Mouse (Mus musculus): ENCODE data around the gene Vsir.

Vsir gene

DNA sequence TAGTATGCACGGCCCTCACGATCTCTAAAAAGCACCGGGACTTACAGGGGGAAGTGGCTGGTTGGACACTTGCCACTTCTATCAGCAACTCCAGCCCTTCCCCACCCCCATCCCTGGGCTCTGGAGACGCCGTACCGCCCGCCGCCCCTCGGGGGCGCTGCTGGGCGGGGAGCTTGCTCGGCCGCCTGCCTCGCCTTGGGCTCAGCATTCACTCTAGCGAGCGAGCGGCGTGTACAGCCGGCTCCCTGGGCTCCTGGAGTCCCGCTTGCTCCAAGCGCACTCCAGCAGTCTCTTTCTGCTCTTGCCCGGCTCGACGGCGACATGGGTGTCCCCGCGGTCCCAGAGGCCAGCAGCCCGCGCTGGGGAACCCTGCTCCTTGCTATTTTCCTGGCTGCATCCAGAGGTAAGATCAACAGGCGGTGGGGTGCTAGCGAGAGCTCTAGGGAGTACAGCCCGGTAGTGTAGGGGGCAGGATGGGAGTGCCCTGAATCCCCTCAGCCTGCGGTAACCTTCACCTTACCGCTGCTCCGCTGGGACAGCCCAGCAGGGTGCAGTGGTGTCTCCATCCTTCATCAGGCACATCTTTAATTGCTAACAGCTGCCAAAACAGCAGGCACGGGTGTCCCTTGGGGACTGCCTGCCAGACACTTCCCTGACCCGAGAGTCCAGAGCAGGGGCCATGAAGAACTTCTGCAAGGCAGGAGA, at the start of gene Vsir:
Gene Vsir (plus strand): TSS at position 151 of the 705 bp plus-strand sequence.
- DNase-seq, result peak; percentile 88 to 90

DNA sequence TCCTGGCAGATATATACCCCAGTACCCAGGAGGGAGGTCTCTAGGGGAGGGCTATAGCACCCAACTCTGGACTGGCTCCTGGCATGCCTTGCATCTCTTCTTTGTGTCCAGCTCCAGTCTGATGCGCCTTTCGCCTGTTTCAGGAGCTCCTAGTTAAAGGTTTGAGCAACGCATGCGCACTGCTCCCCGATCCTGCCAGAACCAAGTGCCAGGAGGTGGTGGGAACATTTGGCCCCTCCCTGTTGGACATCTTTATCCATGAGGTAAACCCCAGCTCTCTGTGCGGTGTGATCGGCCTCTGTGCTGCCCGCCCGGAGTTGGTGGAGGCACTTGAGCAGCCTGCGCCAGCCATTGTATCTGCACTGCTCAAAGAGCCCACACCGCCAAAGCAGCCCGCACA, 47.0 kb upstream of the Vsir start:
- DNase-seq, result peak in 1 of 2 experiments; percentile 9

DNA sequence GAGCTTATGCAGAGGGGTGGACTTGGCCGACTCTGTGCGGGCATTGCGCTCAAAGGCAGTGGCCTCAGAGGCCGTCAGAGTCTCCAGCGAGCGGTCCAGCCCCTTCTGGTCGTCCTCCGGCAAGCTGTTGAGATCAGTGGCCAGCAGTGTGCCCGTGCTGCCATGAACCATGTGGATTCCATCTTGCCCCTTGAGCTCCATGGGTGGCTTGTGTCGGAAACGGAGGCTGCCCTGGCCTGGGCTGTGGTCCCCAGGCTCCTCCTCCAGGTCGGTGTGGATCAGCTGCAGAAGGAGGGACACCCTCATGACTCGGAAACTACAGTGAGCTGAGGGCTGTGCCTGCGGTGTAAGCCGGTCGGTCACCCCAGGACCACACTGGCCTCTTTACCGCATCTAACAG, 43.2 kb upstream of the Vsir start:
- no peak for DNase-seq

DNA sequence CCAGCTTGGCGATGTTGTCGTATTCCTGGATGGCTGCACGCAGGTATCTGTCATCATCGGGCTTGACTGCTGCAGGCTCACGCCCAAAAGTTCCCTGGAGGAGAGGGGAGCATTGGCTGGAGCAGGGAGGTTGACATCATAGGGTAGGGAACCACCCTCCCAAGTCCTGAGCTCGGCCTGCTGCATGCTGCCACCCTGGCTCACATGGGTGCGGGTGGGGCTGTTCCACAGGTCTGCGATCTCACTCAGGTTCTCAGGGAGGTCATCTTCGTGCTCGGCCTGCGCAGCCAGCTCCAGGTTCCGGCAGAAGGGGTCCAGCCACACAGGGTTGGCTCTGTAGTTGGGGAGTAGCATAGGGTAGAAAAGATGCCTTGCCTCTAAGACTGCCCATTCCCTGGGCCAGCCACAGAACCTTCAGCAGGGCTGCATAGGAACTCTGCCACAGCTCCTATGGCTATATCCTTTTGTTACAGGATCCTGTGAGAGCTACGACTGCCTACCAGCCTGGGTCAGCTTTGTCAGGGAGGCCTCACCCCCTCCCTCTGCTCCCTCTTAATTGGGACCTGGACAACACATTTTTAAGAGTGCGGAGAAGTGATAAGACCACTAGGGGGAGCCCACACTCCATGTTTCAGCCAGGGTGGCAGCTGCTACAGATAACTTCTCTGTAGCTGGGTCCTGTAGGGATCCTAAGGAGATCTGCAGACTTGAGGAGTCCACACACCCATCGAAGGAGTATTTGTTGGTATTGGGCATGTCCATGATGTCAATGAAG, 41.6 kb upstream of the Vsir start:
- peak; percentile 60 to 64 for DNase-seq

DNA sequence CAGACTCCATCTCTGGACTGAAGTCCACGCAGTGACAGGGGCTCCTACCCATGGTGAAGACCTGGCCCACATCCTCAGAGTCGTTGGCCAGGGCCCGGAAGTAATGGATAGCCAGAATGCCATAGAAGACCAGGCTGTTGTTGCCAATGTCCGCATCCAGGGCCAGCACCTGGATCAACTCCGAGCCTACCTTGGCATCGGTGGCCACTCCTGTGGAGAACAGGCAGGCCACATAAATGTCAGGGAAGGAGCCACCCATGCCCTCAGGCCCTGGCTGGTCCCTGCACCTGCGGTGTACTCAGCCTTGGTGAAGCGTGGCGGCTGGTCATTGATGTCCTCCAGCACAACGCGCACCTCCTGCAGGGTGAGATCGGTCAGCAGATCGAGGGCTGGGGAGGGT, 36.0 kb upstream of the Vsir start:
- DNase-seq, result no peak

DNA sequence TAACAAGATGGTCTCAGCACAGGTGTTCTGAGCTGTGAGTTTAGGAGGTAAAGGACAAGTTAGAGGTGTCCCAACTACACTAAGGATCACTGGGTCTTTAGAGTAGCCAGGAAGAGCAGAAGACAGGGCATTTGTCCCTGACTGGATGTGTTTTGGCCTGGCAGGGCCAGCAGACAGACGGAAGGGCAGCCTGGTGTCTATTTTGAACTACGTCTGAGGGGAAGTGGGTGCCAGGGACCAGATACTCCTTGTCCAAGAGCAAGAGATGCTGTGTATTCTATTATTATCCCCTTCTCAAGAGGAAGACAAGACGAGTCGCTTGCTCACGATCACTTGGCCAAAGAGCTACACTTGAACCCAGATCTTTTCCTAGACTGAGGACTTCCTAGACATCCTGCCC, 33.0 kb upstream of the Vsir start:
- no peak for DNase-seq

DNA sequence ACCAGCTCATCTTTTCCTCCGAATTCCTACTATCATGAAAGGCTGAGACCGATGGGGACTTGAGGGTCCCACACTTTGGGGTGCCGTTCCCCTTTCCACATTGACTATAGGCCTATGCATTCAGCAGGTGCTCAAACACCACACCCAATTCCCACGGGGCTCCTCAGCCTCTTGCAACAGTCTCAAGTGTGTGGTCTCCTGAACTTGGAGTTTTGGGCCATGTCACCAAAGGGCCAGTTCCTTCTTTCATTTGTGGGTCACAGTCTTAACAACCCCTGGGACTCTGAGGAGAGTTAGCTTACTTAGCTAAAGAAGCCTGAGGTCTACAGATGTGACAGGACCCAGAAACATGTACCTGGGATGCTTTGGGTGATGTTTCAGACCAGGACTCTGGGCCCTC, 30.5 kb upstream of the Vsir start:
- DNase-seq, result no peak

DNA sequence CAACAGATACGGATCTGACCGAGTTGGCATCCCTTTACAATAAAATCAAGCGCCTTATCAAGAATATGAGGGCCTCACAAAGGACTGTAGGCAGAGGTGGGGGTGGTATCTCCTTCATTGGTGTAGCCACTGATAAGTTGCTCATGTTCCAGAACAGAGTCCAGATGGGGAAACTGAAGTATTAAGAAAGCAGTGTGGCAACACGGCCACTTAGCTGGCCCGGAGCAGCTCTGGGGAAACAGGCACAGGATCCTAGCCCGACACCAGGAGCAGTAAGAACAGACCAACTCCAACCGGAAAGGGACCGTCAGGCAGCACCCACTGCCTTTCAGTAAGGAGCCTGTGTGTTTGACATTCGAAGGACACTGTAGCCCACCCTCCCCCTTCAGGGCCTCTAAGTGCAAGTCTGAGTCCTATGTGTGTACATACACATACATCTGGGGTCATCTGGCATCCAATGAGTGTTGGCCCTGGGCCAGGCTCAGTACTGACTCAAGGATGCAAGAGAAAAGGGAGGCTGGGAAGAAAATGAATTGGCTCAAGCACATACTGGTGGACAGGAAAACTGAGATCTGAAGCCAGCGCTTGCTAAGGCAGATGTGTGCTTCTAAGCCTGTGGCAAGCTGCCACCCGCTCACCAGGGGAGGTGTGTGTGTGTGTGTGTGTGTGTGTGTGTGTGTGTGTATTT, 17.5 kb upstream of the Vsir start:
- DNase-seq, result no peak

DNA sequence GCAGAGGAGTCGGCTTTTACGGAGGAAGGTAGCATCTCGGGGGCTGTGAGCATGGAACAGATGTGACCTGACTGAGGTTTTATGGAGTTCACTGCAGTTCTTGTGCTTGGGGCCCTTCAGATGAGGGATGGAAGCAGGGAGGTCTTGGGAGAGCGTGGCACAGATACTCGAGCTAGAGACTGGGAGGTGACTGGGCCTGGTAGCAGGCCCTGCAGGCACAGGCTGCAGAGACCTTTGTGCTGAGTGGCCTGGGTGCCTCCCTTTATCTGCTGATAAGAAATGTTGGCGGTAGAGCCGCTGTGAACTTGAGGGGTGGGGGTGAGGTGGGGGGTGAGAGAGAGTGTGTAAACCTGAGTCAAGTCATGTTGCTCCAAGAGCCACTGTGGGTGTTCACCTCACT, 12.1 kb upstream of the Vsir start:
- no peak for DNase-seq

DNA sequence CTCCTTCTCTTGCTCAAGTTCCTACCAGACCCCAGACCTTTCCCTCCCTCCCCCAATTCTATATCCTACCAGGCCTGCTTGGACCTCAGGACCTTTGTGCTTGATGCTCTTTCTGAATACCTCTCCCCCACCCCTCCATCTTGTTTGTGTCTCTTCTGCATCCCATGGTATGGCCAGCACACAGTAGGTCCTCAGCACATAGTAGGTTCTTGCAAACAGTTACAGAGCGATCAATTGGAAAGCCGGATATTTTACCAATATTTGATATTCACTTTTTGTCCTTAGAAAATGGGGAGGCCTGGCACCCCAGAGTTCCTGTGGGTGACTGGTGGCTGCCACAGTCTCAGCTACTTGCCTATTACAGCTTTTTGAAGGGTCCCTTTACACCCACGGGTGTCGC, 11.6 kb upstream of the Vsir start:
- no peak for DNase-seq

DNA sequence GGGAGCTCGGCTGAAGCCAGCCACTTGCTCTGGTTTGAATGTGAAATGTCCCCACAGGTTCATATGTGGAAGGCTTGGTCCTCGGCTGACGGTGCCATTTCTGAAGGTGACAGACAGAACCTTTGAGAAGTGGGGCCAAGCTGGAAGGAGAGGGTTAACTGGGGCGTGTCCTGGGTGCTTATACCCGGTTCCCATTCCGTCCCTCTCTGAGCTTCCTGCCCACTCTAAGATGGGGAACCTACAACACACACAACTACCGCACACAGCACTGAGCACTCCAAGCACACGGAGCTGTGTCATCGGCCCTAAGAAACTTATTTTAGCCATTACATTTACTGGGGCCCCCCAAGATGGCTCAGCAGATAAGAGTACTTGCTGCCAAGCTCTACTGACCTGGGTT, 5.1 kb upstream of the Vsir start:
- no peak for DNase-seq

DNA sequence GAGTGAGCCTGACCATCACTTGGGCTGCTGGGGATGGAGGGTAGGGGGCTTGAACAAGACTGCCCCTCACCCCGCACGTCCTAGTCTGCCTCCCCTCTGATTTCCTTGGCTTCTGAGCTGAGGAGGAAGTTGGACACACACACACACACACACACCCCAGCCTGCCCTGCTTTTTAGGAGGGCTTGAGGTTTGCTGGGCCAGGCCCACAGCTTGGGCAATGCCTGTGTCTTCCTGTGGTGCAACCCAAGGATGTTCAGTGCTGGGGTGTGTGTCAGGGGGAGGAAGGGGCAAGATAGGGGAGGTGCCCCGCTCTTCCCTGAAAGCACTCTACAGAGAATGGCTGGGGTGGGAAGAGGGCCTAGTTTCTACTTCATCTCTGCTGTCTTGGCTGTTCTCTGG, 2.5 kb upstream of the Vsir start:
- DNase-seq, result no peak

DNA sequence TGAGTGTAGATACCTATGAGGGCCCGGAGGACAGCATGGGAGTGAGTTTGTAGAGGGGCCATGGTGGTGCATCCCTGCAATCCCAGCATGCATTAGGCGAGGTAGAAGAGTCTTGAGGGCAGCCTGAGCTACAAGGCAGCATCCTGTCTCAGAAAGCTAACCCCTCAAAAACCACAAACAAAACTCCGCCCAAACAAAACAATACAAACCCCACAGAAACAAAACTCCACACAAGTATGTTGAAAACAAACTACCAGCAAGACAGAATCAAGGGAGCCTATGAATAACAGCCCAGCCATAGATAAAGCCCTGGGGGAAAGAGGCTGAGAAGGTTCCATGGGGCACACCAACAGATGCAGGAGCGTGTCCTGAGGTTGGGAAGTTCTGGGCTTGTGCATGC, 595 bp upstream of the Vsir start:
- DNase-seq, result peak in 1 of 2 experiments; percentile 33

DNA sequence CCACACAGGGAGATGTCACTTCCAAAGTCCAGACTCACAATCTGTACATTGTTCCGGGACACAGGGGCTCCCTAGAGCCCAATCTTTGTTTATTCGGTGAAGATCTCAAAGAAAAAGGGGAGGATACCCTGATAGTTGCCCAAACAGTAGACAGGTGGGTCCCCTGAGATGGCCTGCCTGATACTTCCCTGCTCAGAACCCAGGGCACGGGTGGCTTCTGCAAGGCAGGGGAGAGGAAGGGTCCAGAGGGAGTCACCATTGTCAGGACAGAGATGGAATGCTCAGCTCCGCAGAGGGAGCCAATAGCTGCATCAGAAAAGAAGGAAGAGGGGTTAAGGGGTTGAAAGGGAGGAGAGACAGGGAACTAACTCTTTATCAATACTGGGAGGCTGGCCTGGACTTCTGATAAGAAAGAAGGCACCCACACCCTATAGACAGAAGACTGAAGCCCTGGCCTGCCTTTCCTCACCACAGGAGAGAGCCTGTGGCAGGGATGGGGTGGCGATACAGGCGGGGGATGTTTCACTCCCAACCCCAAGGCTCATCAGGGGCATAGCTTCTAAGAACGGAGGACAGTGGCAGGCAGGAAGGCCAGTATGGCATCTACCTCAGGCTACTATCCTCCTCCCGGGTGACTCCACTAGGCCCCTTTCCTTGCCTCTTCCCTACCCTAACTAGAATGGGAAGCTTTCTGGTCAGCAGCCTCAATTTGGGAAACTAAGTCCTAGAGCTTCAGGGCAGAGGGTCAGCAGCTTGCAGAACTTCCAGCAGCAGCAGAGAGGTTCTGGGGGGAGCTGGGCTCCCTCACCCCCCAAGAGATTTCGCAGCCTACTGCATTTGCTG, 1.3 kb downstream of the Vsir start:
- no peak for DNase-seq

DNA sequence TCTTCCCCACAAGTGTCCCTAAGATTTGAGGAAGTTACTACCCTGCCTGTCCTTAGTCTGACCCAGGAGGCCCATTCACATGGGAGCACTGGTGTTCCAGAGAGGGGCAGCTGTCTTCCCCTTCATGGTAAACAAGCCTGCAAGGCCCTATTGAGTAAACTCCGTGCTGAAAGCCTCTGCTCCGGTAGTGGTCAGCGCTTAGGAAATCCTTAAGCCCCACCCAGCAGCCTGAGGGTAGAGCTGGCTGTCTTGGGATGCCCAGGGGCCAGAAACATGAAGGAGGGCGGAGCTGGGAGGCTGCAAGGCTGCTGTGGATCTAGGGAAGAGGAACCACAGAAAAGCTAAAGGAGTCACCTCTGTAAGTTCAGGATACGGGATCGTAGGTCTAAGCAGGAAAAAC, 2.4 kb downstream of the Vsir start:
- DNase-seq, result no peak

DNA sequence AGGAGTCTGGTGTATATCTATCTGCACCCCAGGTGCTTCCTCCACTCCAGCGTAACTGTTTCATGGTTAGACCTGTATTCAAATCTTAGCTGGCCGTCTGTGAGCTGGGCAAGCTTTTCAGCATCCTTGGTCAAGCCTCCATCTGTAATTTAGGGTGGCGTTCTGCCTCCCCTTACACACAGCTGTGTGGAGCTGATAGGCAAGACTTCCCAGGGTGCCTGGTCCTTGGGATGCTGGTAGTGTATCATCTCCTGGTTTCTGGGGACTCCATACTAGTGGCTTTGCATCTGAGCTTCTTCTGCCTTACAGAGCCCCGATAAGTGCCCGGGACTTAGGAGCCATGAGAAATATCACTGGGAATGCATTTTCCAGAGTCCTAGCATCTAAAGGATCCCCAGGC, 3.0 kb downstream of the Vsir start:
- DNase-seq, result no peak

DNA sequence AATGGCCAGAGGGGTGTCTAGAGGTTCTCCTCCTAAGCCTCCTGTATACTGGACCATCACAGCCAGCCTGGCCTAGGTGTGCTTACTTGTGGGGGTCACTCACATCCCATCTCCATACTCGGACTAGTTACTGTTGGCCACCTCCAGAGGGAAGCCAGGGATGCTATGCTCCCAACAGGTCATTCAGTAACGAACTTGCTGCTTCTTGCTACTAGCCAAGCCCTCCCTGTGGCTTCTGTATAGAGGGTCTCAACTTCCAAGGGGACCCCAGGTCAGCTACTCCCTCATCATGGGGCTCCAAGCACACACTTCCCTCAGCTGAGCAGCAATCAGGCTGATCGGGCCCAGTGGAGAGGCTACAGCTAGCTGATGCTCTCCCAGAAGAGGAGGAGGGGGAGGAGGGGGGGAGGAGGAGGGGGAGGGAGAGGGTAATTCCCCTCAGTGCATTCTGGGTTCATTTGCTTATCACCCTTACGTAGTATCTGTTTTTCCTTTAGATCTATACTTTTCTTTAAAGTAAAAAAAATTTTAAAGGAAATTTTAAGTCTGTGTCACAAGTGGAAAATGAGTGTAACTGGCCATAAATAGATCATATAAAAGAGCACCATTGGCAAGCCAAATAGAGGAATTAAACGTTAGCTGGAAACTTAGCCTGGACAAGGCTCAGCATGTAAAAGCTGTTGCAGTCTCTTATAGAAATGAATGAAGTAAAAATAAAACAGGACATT, 3.6 kb downstream of the Vsir start:
- DNase-seq, result no peak

DNA sequence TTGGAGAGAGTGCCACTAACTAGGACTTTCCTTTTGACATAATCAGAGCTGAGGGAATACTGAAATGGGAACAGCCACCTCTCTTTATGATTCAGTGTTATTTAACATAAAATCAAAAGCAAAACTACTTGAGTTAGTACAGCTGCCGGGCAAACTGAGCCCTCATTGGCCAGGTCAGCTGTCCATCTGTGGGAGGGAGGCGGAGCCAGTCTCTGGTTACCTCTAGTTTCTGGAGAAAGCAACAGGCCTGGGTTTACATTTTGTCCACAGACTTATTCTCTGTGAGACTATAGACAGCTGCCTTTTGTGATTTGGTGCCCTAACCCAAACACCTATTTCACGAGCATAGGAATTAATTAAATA, 4.1 kb downstream of the Vsir start:
- DNase-seq, result peak; percentile 83

DNA sequence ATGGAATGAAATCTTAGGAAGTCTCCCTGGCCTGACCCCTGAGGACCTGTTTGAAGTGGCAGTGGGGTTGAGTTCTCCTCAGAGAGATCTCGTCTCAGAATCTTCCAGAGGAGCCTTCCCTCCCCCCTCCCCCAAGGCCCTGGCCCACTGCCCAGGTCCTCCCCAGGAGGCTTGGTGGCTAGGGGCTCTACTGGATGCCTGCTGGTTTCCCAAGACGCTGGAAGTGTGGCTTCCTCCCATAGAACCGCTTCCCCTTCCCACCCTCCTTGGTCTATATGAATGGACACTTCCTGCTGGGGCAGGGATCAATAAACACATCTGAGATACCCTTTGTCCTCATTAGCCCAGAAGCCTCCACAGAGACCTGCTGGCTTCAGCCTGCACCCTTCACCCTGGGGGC, 4.6 kb downstream of the Vsir start:
- no peak for DNase-seq

DNA sequence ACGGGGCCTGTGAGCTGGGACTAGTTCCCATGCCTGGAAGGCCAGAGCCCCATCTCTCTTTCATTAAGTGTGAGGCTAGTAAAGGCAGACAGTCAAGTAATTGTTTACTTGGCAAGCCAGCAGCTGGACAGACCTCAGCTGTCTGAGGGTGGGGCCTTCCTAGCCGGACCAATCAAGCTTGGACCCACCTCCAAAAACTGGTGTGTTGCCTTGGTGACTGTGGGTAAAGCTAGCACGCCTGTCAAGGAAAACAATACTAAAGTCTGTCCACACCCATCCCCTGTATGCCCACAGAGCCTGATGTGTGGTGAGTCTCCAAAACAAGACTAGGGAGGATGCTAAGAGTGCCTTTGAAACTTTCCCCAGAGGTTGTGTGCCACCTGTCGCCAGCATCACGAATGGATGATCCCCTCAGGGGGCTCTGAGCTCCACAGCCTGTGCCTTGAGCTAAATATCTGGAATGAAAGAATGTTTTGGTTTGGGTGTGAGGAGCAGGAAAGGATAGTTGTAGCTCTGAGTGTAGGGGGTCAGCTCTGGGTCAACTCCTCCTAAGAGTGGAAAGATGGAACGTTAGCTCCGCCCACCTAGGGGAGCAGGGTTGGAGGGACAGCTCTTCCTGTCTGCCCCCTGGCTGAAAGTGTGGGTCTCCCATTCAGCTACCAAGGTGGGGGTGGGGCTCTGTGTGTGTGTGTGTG, 5.3 kb downstream of the Vsir start:
- peak; percentile 31 to 50 for DNase-seq

DNA sequence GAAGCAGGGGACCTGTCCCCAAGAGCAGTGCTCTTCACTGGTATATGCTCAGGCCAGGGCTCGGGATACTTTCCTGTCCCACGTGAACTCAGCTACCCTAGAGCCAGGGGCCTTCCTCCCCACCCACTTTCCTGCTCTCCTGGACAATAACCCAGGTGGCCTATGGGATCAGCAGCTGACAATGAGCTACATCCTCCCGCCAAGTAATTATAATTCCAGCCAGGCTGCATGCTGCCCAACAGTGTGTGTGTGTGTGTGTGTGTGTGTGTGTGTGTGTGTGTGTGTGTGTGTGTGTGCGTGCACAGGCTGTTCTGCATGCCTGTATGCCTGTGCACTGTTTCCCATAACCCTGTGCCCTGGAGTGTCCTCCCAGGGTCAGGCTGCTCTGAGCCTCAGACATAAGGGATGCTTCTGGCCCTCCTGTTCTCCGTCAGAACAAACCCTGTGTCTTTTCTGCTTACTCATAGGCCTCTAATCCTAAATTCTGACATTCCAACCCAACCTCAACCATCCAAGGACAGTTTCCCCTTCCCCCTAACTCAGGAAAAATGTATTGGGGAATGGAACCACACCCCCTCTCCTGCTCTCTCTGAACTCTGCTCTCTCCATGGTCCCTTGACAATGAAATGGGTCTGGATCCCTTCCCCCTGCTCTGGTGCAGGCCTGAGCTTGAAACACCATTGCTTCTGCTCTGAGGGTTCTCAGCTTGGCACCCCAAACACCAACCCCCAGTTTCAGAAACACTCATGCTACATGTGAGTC, 6.8 kb downstream of the Vsir start:
- DNase-seq, result no peak
